Mouse (Mus musculus): ENCODE results near the gene Olfr1118. TPM values are rescaled to one million over a fixed set of nuclear protein-coding genes. Genes with fewer than 3 reads are reported as not detected.
"Not testable (repeated sequence)": the region's sequence is repeated elsewhere in the genome, so short reads cannot be mapped to it uniquely, and the experiment has no call there.

The Olfr1118 gene
- total RNA-seq (2021), result not detected in 2 replicates
- long read RNA-seq, result 0 reads

- DNase-seq, result no peak
These were observed at the start of gene Olfr1118 for GRCm38 (mm10) chr2:87307281-87307680. Olfr1118 (plus strand) TSS chr2:87307581.

DNA sequence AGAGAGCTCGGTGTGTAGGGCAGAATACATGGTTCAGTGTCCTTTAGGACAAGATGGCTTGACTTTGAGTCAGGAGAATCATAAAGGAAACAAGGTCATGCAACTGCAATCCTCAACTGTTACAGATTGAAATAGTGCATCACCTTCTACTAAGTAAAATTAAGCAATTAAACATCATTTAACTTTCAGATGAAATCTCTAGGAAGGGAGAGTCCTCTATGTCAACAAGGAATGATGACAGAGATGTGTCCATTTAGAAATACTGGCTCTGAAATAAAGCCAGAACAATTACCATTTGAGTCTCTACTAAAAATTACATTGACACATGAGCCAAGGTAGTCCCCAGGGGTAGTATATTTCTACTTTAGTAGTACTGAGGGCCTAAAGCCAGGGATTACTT, 40.1 kb upstream of the Olfr1118 start, which contains the start of gene Olfr1116:
Gene Olfr1116 (plus strand): TSS at position 301 of the 400 bp plus-strand sequence.
- DNase-seq, result no peak

- not testable (repeated sequence) for DNase-seq
These were observed 13.4 kb upstream of the Olfr1118 start for GRCm38 (mm10) chr2:87293977-87294376.

GRCm38 (mm10) chr2:87354515-87354914, 47.1 kb downstream of the Olfr1118 start, which contains the start of gene Olfr1120:
Olfr1120 (plus strand) TSS chr2:87354815.
- DNase-seq, result no peak

DNA sequence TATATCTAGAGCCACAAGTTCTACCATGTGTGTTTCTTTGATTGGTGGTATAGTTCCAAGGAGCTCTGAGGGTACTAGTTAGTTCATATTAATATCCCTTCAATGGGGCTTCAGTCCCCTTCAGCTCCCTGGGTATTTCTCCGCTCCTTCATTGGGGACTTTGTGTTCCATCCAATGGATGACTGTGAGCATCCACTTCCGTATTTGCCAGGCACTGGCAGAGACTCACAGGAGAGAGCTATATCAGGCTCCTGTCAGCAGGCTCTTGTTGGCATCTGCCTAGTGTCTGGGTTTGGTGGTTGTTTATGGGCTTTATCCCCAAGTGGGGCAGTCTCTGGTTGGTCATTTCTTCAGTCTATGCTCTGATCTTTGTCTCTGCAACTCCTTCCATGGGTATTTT, 52.7 kb downstream of the Olfr1118 start:
- not testable (repeated sequence) for DNase-seq

Other genes with a start within 250 kb of the Olfr1118 start
- not detected in 2 replicates for gene Olfr1107, start 231.8 kb upstream of the Olfr1118 start, total RNA-seq (2021)
- not detected in 2 replicates for gene Olfr1109, start 211.6 kb upstream of the Olfr1118 start, total RNA-seq (2021)
- not detected in 2 replicates for gene Olfr259, start 193.0 kb upstream of the Olfr1118 start, total RNA-seq (2021)
- not detected in 2 replicates for gene Olfr1110, start 167.3 kb upstream of the Olfr1118 start, total RNA-seq (2021)
- gene Olfr1111, start 155.0 kb upstream of the Olfr1118 start, total RNA-seq (2021), result not detected in 2 replicates
- gene Olfr1112, start 119.8 kb upstream of the Olfr1118 start, total RNA-seq (2021), result not detected in 2 replicates
- not detected in 2 replicates for gene Olfr1113, start 98.6 kb upstream of the Olfr1118 start, total RNA-seq (2021)
- not detected in 2 replicates for gene Olfr1115, start 59.6 kb upstream of the Olfr1118 start, total RNA-seq (2021)
- gene Olfr1116, start 40.0 kb upstream of the Olfr1118 start, total RNA-seq (2021), result not detected in 2 replicates
- gene Olfr1120, start 47.2 kb downstream of the Olfr1118 start, total RNA-seq (2021), result not detected in 2 replicates
- not detected in 2 replicates for gene Olfr1121, start 62.3 kb downstream of the Olfr1118 start, total RNA-seq (2021)
- not detected in 2 replicates for gene Olfr1122, start 78.3 kb downstream of the Olfr1118 start, total RNA-seq (2021)
- gene Olfr1123, start 109.1 kb downstream of the Olfr1118 start, total RNA-seq (2021), result not detected in 2 replicates
- gene Olfr1124, start 122.7 kb downstream of the Olfr1118 start, total RNA-seq (2021), result not detected in 2 replicates
- gene Olfr1126, start 146.4 kb downstream of the Olfr1118 start, total RNA-seq (2021), result not detected in 2 replicates
- gene Pramel7, start 189.5 kb downstream of the Olfr1118 start, total RNA-seq (2021), result not detected in 2 replicates
- gene Pramel6, start 199.0 kb downstream of the Olfr1118 start, total RNA-seq (2021), result not detected in 2 replicates
- gene Olfr153, start 224.2 kb downstream of the Olfr1118 start, total RNA-seq (2021), result not detected in 2 replicates
- not detected in 2 replicates for gene Olfr1128, start 238.0 kb downstream of the Olfr1118 start, total RNA-seq (2021)

Data from adrenal gland, postnatal 25 days (tissue).